Mouse (Mus musculus) retina, postnatal 7 days (tissue): Measurements from ENCODE around the gene Mrpl58.
"Not testable (repeated sequence)": the region's sequence is repeated elsewhere in the genome, so short reads cannot be mapped to it uniquely, and the experiment has no call there.

Experiments
- DNase-seq: peaks from one replicate; pipeline ENCODE4 v3.0.0-alpha.2; 2012; ENCODE audit warnings: low read depth, low spot score

Gene Mrpl58

DNA sequence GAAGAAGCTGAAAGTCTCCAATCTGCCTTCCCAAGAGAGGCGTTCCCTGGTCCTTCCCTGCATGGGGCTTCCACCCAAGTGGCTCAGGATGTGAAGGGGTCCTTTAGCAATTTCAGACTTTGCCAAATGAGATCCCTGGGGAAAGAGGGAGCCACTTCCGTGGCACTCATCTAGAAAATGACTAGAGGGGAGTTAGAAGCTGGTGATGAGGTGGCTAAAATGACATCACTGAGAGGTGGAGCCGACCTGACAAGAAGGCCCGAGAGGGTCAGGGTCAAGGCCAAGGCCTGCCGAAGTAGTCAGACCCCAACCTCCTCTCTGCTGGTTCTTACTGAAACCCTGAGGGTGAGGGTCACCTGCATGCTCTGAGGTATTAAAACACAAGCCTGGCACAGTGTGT is 20.7 kb upstream of the Mrpl58 start:
- DNase-seq, result no peak

DNA sequence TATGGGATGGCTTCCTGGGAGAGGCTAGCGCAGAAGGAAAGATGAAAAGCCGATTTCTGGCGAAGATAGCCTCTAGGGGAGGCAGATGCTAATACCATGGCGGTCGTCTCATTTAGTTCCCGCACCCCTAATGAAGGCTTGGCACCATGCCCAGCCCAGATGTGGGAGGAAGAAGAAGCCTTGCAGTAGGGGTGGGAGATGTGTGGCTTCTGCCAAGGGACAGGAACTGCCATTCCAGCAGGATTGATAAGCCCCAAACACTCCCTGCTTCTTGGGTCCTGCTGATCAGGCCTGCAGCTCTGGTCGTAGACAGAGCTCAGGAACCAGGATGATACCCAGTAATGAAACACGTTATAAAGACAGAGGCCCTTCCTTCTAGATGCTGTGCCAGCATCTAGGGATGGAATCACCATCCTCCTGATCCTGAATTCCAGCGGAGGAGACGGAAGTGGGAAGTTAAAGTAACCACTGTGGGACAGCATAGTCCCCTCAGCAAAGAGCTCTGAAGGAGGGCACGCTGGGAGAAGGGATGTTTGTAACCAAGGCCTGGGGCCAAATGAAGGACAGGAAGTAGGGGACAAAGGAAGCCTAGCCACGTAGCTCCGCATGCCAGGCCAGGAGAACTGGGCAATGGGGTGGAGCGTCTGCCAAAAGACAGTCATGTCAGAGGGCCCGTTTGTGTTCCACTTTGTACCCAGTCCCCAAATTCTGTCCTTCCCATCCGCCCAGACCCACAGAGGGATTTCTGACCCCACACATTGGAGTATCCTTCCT is 19.7 kb upstream of the Mrpl58 start:
- DNase-seq, result no peak

DNA sequence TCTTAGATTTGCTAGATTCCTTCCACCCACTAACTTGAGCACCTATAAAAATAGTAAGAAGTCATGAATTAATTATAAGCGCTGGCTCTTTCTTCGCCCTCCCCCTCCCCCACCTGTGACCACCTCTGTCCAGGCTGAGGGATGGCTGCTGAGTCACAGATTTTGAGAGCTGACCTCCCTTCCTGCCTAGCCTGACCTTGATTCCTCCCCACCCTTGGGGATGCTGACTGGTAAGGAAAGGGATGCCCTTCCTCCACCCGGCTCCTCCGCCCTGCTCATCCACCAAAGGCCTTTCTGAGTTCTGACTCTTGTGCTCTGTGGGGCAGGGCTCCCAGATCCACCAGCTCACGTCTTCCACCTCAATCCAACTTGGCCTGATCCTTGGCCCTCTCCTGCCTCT is 19.0 kb upstream of the Mrpl58 start:
- DNase-seq, result no peak

DNA sequence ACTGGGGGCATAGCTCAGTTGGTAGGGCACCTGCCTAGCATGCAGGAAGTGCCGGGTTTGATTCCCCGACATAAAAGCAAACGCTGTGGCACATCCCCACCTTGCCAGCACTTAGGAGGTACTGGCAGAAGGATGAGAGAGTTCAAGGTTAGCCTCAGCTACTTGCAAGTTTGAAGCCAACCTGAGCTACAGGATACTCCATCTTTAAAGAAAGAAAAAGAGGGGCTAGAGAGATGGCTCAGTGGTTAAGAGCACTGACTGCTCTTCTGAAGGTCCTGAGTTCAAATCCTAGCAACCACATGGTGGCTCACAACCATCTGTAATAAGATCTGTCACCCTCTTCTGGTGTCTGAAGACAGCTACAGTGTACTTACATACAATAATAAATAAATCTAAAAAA is 16.7 kb upstream of the Mrpl58 start:
- not testable (repeated sequence) for DNase-seq

DNA sequence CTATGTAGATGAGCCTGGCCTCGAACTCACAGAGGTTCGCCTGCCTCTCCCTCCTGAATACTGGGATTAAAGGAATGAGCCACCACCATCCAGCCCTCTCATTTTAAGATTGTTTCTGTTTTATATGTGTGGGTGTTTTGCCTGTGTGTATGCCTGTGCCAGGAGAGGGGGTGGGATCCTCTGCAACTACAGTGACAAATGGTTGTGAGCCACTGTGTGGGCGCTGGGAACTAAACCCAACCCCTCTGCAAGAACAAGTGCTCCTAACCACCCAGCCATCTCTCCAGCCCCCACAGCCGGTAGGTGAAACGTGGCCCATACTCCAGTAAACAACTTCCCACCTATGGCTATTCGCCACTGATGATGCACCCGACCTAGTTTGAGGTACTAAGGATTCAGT is 12.2 kb upstream of the Mrpl58 start:
- DNase-seq, result no peak

DNA sequence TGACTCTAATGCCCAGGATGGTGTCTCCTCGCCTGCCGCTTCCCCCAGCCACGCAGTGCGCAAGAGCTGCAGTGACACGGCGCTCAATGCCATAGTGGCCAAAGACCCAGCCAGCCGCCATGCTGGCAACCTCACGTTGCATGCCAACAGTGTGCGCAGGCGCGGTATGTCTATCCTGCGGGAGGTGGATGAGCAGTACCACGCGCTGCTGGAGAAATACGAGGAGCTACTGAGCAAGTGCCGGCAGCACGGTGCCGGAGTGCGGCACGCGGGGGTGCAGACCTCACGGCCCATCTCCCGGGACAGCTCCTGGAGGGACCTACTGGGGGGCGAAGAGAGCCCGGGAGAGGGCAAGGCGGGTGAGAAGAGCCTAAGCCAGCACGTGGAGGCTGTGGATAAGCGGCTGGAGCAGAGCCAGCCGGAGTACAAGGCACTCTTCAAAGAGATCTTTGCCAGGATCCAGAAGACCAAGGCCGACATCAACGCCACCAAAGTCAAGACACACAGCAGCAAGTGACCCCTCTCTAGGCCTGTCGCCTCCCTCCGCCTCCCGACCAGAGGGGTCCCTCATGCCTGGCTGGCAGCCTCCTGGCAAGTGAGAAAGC is 9.7 kb upstream of the Mrpl58 start:
- no peak for DNase-seq

DNA sequence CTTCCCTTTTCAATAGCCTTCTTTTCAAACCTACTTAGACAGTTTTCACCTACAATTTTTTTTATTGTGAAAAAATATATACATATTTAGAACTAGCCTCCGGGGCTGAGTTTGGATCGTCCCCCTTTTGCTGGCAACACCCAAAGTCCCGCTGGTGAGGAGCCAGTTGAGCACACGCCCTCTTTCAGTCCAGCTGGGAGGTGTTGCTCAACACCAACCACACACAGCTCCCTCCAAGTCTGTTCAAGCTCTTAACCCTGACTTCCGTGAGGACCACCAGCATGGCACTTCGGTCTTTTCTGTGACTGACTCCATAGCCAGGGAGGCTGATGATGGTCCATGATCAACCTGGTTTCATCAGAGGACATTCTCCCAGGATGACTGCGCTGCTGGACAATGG is 5.5 kb upstream of the Mrpl58 start:
- no peak for DNase-seq

DNA sequence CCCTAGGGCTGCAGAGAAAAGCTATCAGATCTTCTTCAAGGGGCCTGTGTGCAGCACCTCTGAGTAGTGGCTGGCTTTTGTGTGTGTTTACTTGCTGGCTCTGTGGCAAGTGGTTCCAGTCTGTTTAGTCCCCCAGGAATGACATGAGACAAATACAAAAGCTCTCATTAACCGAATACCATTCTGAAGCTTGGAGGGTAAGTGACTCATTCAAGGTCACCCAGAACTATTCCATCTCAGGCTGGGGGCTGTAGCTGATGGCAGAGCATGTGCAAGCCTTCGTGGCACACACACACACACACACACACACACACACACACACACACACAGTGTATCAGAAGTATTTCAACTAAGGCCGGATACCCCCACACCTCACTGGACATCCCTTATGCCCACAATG is 3.4 kb upstream of the Mrpl58 start:
- no peak for DNase-seq

DNA sequence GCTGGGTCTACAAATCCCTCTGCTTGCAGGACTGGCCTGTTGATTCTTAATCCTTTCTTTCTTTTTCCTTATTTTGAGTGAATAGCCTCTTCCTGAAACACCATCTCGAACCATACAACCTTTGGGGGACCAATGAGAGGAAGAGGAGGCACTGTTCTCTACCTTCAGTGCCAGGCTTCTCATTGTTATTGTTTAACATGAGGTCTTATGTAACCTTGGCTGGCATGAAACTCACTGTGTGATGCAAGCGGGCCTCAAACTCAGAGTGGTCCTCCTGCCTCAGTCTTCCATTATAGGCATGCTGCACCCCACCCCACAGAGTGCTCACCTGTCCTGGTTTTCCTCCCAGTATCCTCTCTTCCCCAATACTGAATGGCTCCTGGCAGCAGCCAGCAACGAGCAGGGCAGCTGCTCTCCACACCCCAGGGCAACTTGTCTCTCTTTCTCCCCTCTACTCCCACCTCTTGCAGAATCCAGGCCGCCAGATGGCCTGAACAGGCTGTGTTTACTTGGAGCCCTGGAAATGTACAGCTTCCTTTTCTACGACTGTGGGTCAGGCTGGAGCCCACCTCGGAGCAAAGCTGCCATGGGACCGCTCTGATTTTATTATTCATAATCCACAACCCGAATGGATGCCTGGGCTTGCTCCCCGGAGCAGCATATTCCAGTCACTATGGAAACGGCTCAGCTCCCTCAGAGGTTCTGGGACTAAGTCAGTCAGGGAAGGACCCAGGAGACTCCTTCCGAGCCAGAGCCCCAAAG is 2.7 kb upstream of the Mrpl58 start:
- DNase-seq, result no peak

DNA sequence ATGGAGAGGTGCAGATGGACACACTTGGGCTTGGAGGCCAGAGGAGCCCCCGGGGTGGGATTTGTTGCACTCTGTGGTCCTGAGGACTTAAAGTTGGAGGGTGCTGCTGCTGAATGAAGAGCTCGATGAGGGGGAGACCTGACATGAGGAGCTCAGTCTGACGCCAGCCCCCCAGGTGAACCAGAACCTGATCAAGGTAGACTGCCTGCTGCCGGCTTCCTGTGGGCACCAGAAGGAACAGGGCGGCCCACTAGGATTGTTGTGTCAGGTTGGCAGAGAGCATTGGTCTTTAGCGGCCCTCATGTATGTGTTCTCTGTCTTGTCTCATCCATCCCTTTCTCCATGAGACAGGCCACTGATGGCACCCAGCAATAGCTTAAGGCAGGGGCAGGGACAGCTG is 2.2 kb downstream of the Mrpl58 start:
- DNase-seq, result no peak

DNA sequence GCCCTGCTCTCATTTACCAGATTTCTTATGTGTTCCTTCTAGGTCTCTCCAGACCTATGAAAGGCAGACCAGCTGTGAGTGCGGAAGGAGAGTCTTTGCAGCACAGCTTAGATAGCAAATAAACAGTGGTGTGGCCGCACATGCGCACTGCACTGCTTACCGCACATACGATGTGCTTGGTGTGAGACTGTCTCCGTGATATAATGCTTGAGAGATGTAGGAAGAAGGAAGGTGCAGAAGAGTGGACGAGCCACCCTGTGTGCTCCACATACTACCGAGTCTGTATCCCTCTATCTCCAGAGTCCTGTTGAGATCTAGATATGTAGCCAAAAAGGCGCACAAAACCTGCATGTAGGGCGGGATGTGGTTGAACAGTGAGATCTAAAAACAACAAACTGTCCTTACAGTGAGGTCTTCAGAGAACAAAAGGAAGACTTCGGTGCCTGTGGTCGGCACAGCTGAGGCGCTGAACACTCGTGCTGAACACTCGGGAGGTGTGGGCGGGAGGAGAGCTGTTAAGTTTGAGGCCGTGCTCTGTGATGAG is 3.4 kb downstream of the Mrpl58 start:
- no peak for DNase-seq

DNA sequence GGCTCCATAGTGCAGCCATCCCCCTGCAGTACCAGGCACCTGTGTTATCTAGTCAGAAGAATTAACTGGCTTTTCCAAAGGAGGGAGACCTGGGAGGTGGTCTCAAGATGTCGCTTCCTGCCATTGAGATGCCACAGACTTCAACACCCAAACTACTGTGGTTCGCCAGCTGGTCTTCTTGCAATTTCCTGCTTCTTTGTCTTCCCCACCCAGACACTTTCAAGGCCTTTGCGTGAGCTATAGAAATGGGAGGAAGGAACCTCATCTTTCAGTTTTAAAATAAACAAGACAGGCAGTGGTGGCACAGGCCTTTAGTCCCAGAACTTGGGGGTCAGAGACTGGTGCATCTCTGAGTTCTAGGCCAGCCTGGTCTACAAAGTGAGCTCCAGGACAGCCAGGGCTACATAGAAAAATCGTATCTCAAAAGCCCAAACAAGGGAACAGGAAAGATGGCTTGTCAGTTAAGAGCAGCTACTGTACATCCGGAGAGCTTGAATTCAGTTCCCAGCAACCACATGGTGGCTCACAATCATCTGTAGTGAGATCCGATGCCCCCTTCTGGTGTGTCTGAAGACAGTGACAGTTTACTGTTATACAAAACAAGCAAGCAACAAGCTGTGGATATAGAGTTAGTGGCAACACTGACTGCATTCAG is 4.8 kb downstream of the Mrpl58 start:
- DNase-seq, result no peak

DNA sequence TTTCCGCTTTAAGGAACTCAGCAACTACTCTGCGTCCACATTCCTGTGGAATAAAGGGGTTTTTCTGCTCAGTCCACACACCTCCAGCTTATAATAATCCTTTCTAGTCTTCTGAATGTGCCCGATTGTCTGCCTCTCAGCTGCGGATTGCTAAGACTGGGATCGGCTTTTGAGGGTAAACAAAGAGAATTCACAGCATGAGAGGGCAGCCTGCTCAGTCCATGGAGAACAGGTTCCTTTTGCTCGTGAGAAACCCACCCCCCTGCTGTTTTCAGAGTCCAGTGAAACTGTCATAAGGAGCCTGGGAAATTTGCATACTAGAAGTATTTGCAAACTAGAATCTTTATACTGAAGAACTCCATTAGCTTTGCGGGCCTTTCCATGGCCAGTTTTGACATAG is 6.0 kb downstream of the Mrpl58 start:
- no peak for DNase-seq

DNA sequence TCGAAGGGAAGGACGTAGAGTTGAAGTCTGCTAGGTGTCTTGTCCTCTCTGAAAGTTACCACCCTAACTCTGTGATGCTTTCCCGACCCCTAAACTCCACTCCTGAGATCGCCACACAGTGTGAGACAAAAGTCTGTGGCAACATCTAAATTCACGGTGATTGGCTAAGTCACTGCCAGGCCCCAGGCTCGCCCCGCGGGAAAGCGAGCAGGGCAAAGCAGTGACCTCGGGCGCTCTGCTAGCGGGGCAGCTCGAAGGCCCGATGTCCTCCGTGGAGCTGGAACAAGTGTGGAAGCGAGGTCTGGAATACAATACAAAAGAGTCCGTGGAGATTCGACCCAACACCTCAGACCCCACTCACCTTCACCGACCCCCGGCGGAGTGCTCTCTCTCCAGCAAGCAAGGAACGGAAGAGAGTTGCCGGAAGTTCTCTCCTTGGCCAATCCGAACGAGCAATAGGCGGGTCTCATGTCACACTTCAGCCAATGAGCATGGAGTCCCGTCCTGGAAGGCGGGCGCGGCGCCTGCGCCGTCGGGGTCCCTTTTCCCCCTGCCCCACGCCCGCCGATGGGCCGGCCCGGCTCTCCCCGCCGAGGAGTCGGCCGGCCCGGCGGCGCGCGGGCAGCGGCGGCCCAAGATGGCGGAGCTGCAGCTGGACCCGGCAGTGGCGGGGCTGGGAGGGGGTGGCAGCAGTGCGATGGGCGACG is 16.1 kb downstream of the Mrpl58 start, which contains the start of the genes Atp5h and Kctd2:
Atp5h (minus strand) TSS at position 432 of the 707 bp plus-strand sequence.
Kctd2 (plus strand) TSS at position 598 of the 707 bp plus-strand sequence.
- peak; percentile 94 for DNase-seq

DNA sequence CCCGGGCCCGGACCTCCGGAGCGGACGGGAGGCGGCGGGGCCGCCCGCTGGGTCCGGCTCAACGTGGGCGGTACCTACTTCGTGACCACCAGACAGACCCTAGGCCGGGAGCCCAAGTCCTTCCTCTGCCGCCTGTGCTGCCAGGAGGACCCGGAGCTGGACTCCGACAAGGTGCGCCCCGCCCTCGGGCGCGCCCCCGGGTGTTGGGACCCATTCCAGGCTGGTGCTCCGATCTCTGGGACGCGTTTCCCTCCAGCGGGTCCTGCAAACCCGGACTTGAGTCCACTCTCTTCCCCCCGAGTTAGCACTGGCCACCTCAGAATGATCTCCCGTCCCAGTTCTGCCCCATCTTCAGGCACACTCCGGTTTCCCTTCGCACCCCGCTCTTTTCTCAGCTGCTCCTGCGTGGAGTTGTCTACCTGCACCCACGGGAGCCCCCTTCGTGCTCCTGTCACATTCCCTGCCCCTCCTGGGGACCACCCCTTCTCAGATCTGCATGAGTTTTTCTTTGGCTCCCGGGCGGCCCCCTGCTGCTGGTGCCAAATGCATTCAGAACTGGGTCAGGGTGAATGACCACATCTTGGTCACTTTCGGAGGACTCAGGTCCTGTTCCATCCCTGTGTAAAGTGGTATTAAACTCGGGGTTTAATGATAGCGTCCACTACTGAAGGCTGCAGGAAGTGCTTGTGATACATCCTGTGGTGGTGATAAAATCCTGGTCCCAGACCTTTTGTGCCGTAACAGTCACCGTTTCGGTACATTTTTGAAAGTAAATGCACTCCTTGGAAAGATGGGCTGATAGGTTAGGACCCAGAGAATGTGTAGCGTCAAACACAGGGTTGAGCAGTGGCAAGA is 17.0 kb downstream of the Mrpl58 start:
- DNase-seq, result no peak

DNA sequence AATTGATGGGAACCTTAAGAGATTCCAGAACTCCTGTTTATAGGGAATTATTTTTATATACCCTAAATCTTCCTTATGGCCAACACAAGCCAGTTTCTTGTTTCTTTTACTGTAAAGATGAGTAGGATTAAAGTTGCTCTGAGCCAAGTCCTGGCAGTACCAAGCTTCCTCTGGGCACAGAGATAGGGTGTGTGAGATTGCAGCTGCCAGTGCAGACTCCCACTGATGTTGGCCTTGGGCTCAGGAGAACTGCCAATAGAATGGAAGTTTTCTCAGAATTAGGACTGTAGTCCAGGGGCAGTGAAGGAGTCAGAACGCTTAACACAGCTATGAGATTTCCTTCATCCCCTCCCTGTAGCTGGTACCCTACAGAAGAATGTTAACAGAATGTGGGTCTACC is 17.8 kb downstream of the Mrpl58 start:
- DNase-seq, result no peak

DNA sequence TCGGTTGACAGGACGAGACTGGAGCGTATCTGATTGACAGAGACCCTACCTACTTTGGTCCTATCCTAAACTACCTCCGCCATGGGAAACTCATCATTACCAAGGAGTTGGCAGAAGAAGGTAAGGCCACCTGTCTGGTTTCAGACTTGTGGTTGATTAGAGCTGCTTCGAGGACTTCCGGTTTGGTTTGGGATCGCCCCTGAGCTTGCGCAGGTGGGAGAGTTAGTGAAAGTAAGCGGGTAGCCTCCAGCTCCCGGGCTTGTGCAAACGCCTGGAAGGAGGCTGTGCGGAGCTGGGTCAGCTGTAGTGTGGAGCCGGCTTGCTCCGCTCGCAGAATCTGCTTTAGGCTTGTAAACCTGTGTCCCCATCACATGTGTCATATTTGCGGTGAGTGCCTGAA is 18.4 kb downstream of the Mrpl58 start:
- no peak for DNase-seq

DNA sequence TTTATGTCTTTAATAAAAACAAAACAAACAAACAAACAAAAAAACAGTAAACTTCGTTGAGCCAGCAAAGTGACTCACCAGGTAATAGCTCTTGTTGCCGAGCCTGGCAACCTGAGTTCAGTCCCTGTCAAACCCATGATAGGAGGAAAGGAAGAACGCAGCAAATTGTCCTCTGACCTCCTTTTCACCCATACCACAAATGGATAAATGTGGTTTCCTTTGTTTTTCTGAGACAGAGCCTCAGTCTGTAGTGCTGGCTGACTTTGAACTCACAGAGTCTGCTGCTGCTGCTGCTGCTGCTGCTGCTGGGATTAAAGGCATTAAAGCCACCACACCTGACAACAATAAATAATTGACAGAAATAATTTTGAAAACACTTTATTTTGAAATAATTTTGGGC is 19.5 kb downstream of the Mrpl58 start:
- DNase-seq, result no peak

DNA sequence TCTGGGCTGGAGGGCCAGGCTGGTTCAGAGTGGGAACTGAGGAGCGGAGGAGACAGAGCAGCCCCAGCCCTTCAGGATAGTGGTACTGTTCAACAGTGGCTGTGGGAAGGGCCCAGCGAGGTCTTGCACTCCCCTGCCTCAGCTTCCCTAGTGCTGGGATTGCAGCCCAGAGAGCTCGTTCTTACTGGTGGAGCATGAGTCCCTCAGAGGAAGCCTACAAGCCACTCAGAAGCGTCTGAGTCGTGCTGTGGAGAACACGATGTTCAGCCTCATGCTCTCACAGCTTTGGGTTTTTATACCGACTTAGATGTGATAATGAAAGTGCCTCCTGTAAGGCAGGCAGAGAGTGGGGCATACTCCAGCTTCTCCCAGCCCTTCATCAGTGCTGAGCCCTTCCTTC is 21.1 kb downstream of the Mrpl58 start:
- DNase-seq, result no peak

DNA sequence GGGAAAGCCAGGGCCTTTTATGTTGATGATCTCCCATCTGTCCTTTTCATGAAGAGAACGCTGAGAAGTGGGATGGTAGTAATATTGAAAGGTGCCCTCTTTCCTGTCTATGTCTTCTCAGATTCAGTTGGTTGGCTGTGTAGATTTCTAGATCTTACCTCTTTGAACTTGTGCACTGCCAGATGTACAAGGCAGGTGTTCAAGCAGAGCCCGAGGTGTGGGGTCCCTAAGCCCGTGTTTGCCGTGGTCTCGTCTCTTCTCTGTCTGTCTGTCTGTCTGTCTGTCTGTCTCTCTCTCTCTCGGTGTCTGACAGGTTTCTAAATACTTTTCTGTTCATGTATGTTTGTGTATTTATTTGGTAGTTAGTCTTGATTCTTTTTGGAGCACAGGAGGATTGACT is 22.1 kb downstream of the Mrpl58 start:
- no peak for DNase-seq
